Mouse (Mus musculus) heart, postnatal 0 days (tissue): Measurements from ENCODE around the gene Tff3. TPM values are rescaled to one million over a fixed set of nuclear protein-coding genes. Genes with fewer than 3 reads are reported as not detected.

ENCODE experiments used
- ATAC-seq: fragments of 200-750 bp; cut with Nextera tagmentation; 2 replicates; pipeline ENCODE4 v1.8.0; 2017; ENCODE audit warnings: low read depth, moderate number of reproducible peaks, moderate library complexity; ENCODE audit not compliant: insufficient read depth
- DNase-seq: peaks from one replicate; pipeline ENCODE4 v3.0.0-alpha.2; 2016; ENCODE audit warnings: low spot score
- H3K27ac ChIP-seq: fragments of 300-500 bp; sonication (generic); 2 replicates; pipeline ENCODE4 v1.5.1; 2014; ENCODE audit warnings: low read depth, mild to moderate bottlenecking
- H3K27me3 ChIP-seq: fragments of 300-500 bp; sonication (generic); 2 replicates; pipeline ENCODE4 v1.6.1; 2014; ENCODE audit warnings: low read length, mixed read lengths; ENCODE audit not compliant: control insufficient read depth, insufficient read depth
- H3K36me3 ChIP-seq: fragments of 300-500 bp; sonication (generic); replicated peaks from 2 replicates; pipeline ENCODE4 v1.6.1; 2014; ENCODE audit warnings: low read length, mixed read lengths; ENCODE audit not compliant: control insufficient read depth, insufficient read depth
- H3K4me1 ChIP-seq: fragments of 300-500 bp; sonication (generic); 2 replicates; pipeline ENCODE4 v1.6.1; 2014; ENCODE audit warnings: antibody characterized with exemption; ENCODE audit not compliant: control insufficient read depth, insufficient read depth
- H3K4me2 ChIP-seq: fragments of 300-500 bp; sonication (generic); 2 replicates; pipeline ENCODE4 v1.6.1; 2014; ENCODE audit warnings: low read depth, mild to moderate bottlenecking, low read length, moderate library complexity
- H3K4me3 ChIP-seq: fragments of 300-500 bp; sonication (generic); 2 replicates; pipeline ENCODE4 v1.5.1; 2014; ENCODE audit warnings: low read depth, low read length
- H3K9ac ChIP-seq: fragments of 300-500 bp; sonication (generic); replicated peaks from 2 replicates; pipeline ENCODE4 v1.6.1; 2014; ENCODE audit warnings: low read depth, low read length, mixed read lengths
- H3K9me3 ChIP-seq: fragments of 300-500 bp; sonication (generic); replicated peaks from 2 replicates; pipeline ENCODE4 v1.6.1; 2016; ENCODE audit warnings: low read length; ENCODE audit not compliant: control insufficient read depth
- CTCF ChIP-seq: IDR thresholded peaks from 2 replicates; pipeline ENCODE4 v1.5.1; 2016; ENCODE audit warnings: antibody characterized with exemption, control low read depth, low read depth
- EP300 ChIP-seq: IDR thresholded peaks from 2 replicates; pipeline ENCODE4 v1.6.1; 2016; ENCODE audit warnings: antibody characterized with exemption, low read depth
- WGBS: fragments of 180-500 bp; shearing (Covaris S2); extraction: QIAGEN DNeasy Blood & Tissue Kit; methylation state at CpG from one replicate; pipeline ENCODE4 v1.1.7; 2014; 5-methylcytosine and 5-hydroxymethylcytosine counted together
- polyA plus RNA-seq: library from polyadenylated mRNA; unstranded; fragments of >200 nt; fragmentation: Nextera tagmentation; extraction: Ambion mirVana; gene quantifications from 2 replicates; pipeline ENCODE4 v1.2.1, GENCODE M21; 2015
- total RNA-seq: library from RNA; depleted of rRNA; stranded (reverse); fragments of >200 nt; gene quantifications from 2 replicates; pipeline ENCODE4 v1.2.3, GENCODE M21; 2014; ENCODE audit warnings: low replicate concordance

Tff3 gene
- total and polyA plus RNA-seq, 2 experiments from 2014 or later = not detected

DNA sequence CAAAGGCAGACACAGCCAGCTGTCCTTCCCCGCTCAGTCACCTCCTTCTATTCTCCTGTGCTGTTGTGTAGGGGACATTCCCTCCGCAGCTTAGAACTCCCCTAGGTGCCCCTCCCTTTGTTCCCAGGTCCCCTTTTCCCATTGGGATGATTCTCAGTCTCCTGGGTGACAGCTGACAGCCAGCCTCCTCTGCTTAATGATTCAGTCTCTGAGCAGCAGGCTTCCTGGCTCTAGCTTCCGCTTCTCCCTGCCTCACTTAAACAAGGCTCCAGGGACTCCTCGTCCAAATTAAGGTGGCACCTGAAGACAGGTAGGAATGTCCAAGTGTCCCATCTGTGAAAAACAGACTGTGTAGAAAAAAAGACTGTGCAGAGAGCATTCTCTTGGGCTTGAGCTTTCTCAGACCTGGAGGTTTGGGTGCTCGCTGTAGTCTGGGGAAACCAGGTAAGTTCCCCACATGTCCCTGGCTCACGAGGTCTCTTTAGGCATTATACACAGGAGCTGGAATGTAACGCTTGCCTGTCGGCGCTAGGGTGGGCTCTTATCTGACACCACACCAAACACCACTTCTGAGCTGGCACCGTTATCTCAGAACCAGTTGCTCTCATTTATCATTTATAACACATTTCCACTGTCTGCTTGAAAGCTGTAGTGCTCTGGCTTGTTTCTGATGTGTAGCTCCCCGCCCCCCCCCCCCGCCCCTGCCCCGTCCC lies 38.3 kb downstream of the Tff3 start:
- Histone ChIP-seq H3K36me3 (peaks cover under 1% of the 10 kb centered on the region), H3K4me2 (no peak overlapping the region), H3K4me1 (peaks cover 17% of the 10 kb centered on the region), H3K27me3 (no peaks in the 10 kb centered on the region), H3K9me3 (no peaks in the 10 kb centered on the region), H3K9ac (no peak overlapping the region), H3K27ac (no peak overlapping the region), H3K4me3 (no peak overlapping the region)
- TF ChIP-seq EP300 = no peak
- TF ChIP-seq CTCF = no peak
- ATAC-seq = no peak
- 24% methylated on average over 13 of the region's 13 CpGs for WGBS
- DNase-seq = no peak

DNA sequence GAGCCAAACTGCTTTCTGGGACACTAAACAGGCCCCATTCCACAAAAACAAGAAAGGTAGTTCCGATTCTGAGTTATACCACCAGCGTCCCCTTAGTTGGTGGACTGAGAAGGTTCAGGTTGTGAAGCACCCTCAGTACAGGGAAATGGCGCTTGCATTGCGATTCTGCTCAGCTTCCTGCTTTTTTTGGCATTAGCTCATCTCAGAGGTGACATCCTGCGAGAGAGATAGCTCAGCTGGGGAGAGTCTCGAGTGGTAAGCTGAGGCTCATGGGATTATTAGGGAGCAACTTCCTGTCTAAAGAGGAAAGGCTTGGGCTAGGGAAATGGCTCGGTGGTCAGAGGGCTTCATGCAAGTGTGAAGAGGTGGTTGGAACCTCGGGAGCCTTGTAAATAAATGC lies 39.6 kb downstream of the Tff3 start:
- no peak overlapping the region for H3K4me2 ChIP-seq
- DNase-seq (peak; percentile 43), ATAC-seq (no peak)
- H3K9ac ChIP-seq = no peak overlapping the region
- H3K4me1 ChIP-seq = peaks cover 17% of the 10 kb centered on the region
- peak overlapping the region; percentile 36; the same call in 1 of the 2 replicates for H3K27ac ChIP-seq
- H3K4me3 ChIP-seq = no peak overlapping the region
- 59% methylated on average over 8 of the region's 8 CpGs for WGBS
- no peaks in the 10 kb centered on the region for H3K27me3 ChIP-seq
- no peaks in the 10 kb centered on the region for H3K9me3 ChIP-seq
- no peaks in the 10 kb centered on the region; the same call in 1 of the 2 replicates for H3K36me3 ChIP-seq
- no peak for TF ChIP-seq CTCF
- TF ChIP-seq EP300 = no peak

DNA sequence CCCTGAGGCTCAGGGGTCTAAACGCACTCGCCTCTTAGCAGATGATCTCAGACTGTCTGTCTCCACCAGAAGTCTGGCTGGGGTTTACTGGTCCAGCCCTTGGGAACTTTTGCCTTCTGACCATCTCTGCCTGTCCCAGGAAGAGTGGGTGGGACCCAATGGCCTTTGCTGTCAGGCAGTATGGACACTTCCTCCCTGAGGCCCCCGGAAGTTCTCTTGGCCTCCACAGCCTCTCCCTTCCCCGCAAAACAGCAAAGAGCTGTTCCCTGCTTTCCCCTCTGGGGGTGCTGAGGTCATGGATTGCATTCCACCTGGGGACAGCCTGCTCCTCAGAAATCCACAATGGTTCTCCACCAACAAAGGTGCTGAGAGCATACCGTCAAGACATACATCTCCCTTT lies 40.7 kb downstream of the Tff3 start:
- Histone ChIP-seq H3K27ac (peak overlapping the region; percentile 36), H3K4me1 (peaks cover 17% of the 10 kb centered on the region), H3K36me3 (no peaks in the 10 kb centered on the region; the same call in 1 of the 2 replicates), H3K9me3 (no peaks in the 10 kb centered on the region), H3K4me2 (no peak overlapping the region), H3K9ac (no peak overlapping the region), H3K4me3 (no peak overlapping the region), H3K27me3 (no peaks in the 10 kb centered on the region)
- ATAC-seq = peak; percentile 59
- DNase-seq = no peak
- TF ChIP-seq CTCF (no peak), EP300 (no peak)
- 56% methylated on average over 5 of the region's 5 CpGs for WGBS

DNA sequence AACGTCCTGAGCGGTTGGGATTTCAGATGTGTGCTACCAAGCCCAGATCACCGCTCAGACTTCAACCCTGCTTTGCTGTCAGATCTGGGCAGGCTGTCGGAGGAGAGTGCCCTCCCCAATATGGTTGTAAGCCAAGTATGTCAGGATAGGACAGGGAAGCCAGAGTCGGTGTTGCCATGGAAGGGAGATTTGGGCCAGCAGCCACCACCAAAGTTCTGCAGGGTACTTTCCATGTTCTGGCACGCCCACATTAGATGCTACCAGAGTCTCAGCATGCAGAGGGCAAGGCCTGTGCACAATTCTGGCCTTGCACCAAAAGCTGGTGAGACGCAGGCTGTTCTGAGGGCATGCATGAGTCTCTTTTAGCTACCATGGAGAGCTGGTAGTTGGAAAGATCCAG lies 43.2 kb downstream of the Tff3 start:
- Histone ChIP-seq H3K27ac (no peak overlapping the region), H3K4me3 (no peak overlapping the region), H3K9ac (no peak overlapping the region), H3K27me3 (no peaks in the 10 kb centered on the region), H3K4me2 (no peak overlapping the region), H3K4me1 (peaks cover 17% of the 10 kb centered on the region), H3K36me3 (no peaks in the 10 kb centered on the region), H3K9me3 (no peaks in the 10 kb centered on the region)
- 76% methylated on average over 7 of the region's 7 CpGs for WGBS
- ATAC-seq (no peak), DNase-seq (no peak)
- no peak for TF ChIP-seq CTCF
- TF ChIP-seq EP300 = no peak

DNA sequence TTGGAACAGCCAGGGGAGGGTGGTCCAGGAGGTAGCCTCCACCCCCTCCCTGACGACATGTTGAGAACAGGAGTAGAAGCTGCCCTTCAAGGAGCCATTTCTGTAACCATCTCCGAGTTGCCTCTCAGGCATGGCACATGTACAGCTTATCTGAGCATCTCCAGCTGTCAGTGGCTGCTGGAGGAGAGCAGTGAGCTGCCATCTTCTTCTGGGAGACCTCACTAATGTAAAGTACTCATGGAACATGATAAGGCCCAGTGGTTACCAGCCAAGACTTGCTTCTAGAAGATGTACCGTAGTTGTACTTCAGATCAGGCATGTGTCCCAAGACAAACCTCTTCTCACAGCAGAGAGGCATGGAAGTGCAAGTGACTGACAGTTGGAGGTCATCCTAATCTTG lies 43.9 kb downstream of the Tff3 start:
- H3K4me3 ChIP-seq = no peak overlapping the region
- ATAC-seq = no peak
- 73% methylated on average over 3 of the region's 3 CpGs for WGBS

More for the DNA sequence above, 43.9 kb downstream of the Tff3 start:
- H3K9me3 ChIP-seq = no peaks in the 10 kb centered on the region
- H3K27ac ChIP-seq = no peak overlapping the region
- H3K27me3 ChIP-seq = no peaks in the 10 kb centered on the region
- peaks cover 13% of the 10 kb centered on the region for H3K4me1 ChIP-seq
- TF ChIP-seq CTCF = no peak
- no peak for TF ChIP-seq EP300
- H3K9ac ChIP-seq = no peak overlapping the region
- H3K4me2 ChIP-seq = no peak overlapping the region
- no peak for DNase-seq
- no peaks in the 10 kb centered on the region for H3K36me3 ChIP-seq
